Mouse (Mus musculus): ENCODE measurements at regions not wholly inside any gene's neighbourhood (a gene's known extent, or its start where the extent isn't known, plus 50 kb on each side); places are given as distances from the start of the nearest gene placed in this dataset.

DNA sequence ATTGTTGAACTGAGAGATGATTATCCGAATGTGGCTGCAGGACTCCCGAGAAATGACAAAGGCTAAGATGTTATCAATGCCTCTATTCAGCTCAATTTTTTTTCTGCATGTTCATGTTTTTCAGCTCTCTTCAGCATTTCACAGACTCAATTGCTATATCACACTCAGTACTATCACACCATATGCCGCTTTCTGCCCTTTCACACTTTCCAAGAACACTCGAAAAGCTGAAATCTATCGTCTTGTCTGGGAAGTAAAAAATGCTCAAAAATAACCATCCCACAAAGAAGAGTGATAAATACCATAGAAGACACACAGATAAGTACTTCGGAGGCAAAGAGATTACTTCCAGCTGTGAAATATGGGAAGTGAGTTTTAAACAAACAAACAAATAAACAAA is 6398.9 kb upstream of the Gm7489 start:
- DNase-seq (ENCODE audit: low spot score in 2 of 2) = peak; percentile 14 to 49

DNA sequence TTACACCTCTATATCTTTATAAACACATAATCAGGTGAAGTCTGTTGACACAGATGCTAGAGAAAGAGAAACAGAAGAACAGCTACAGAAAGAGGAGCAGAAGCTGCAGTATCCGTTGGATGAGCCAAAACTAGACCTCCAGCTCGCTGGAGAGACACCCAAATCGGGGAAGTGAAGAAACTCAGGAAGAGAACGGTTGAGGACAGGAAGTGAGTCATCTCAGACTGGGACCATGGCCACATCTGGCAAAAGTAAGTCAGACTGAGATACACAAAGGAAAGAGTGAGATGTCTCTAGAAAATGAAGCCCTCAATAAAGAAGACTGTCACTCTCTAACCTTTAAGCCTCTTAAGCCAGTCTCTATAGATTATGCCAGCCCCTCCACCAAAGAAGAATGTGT is 6362.8 kb upstream of the Gm7489 start:
- DNase-seq (ENCODE audit: low spot score in 2 of 2) = no peak

Data from frontal cortex, postnatal 36 days (tissue).